In genomic region chr9:50803055-50803671, GRCm38 (mm10) we compare ENCODE assay signal across 17 mouse cellular contexts. TPM values are rescaled to one million over a fixed set of nuclear protein-coding genes. Genes with fewer than 3 reads are reported as not detected.
DNase-seq lines count a peak whose midpoint lies in the region; ATAC-seq and TF ChIP-seq lines count a peak whose summit lies in the region.
"Had no signal": no experiment of that assay in that cellular context is flagged by ENCODE, and none has a peak within 500 bp of the region (broad histone marks: within the 10 kb centered on the region; RNA-seq: fewer than 3 reads in every experiment).

No protein-coding gene starts in this region.

- H3K9ac ChIP-seq in heart, embryonic 13.5 days: no peak overlapping the region
- H3K9ac ChIP-seq in liver, embryonic 13.5 days: peak overlapping the region; percentile 61
- no peak overlapping the region for H3K9ac ChIP-seq in hindbrain, postnatal 0 days (replicated peaks; ENCODE audit: low read length)
- H3K9ac ChIP-seq: forebrain, embryonic 13.5 days; neural tube, embryonic 15.5 days had no signal

- DNase-seq in heart, adult 9 months (ENCODE audit: low spot score in 2 of 2): no peak
- peak; percentile 62 for DNase-seq in c-Kit-negative CD71-positive TER-119-positive erythroid progenitor cells, embryonic 14.5 days (ENCODE audit: low read depth, low spot score)
- peak; percentile 82 for DNase-seq in liver, embryonic 13.5 days
- peak; percentile 77 to 84 for DNase-seq in spleen, postnatal 4 days (ENCODE audit: low spot score in 2 of 2)
- DNase-seq in urinary bladder, postnatal 14 days (ENCODE audit: low spot score): no peak
- no peak for DNase-seq in forebrain, embryonic 10.5 days (ENCODE audit: extremely low spot score, low spot score)
- no peak for DNase-seq in hindbrain, postnatal 0 days (ENCODE audit: low spot score)
- DNase-seq: B cell, adult 2 months; gastrocnemius, postnatal 14 days; heart, postnatal 4 days; kidney, adult 2 months; thymus, adult 2 months had no signal

- peak; percentile 73; the same call in 1 of the 2 replicates for ATAC-seq in heart, embryonic 13.5 days (ENCODE audit: extremely low read depth, insufficient number of reproducible peaks, low FRiP score, low TSS enrichment)
- ATAC-seq in liver, embryonic 13.5 days (ENCODE audit: low read depth): peak; percentile 99
- ATAC-seq in hindbrain, postnatal 0 days: no peak
- ATAC-seq: forebrain, embryonic 13.5 days had no signal

- H3K4me1 ChIP-seq in heart, embryonic 13.5 days: no peaks in the 10 kb centered on the region
- peaks cover 56% of the 10 kb centered on the region for H3K4me1 ChIP-seq in liver, embryonic 13.5 days (replicated peaks)
- no peaks in the 10 kb centered on the region for H3K4me1 ChIP-seq in forebrain, embryonic 10.5 days
- no peaks in the 10 kb centered on the region for H3K4me1 ChIP-seq in hindbrain, postnatal 0 days (ENCODE audit: insufficient read depth, low read length)
- H3K4me1 ChIP-seq: forebrain, embryonic 13.5 days; neural tube, embryonic 15.5 days had no signal

- no peak overlapping the region for H3K27ac ChIP-seq in heart, embryonic 13.5 days (replicated peaks)
- H3K27ac ChIP-seq in liver, embryonic 13.5 days: peak overlapping the region; percentile 92
- no peak overlapping the region for H3K27ac ChIP-seq in forebrain, embryonic 10.5 days
- no peak overlapping the region for H3K27ac ChIP-seq in hindbrain, postnatal 0 days
- H3K27ac ChIP-seq: forebrain, embryonic 13.5 days; macrophage; neural tube, embryonic 15.5 days had no signal

- no peaks in the 10 kb centered on the region for H3K9me3 ChIP-seq in heart, embryonic 13.5 days
- H3K9me3 ChIP-seq in liver, embryonic 13.5 days (replicated peaks): no peaks in the 10 kb centered on the region
- H3K9me3 ChIP-seq in forebrain, embryonic 10.5 days: no peaks in the 10 kb centered on the region
- no peaks in the 10 kb centered on the region for H3K9me3 ChIP-seq in hindbrain, postnatal 0 days (ENCODE audit: low read length)
- H3K9me3 ChIP-seq: forebrain, embryonic 13.5 days; neural tube, embryonic 15.5 days had no signal

- H3K4me3 ChIP-seq in heart, embryonic 13.5 days: no peak overlapping the region
- no peak overlapping the region; the same call in 1 of the 2 replicates for H3K4me3 ChIP-seq in liver, embryonic 13.5 days (replicated peaks)
- H3K4me3 ChIP-seq in forebrain, embryonic 10.5 days: no peak overlapping the region
- no peak overlapping the region for H3K4me3 ChIP-seq in hindbrain, postnatal 0 days (ENCODE audit: low read length)
- H3K4me3 ChIP-seq: forebrain, embryonic 13.5 days; neural tube, embryonic 15.5 days had no signal

- no peak for TF ChIP-seq CTCF in hindbrain, postnatal 0 days (IDR thresholded peaks at IDR 0.05; ENCODE audit: low read depth)

- H3K27me3 ChIP-seq in heart, embryonic 13.5 days (replicated peaks): no peaks in the 10 kb centered on the region
- H3K27me3 ChIP-seq in liver, embryonic 13.5 days: no peaks in the 10 kb centered on the region
- H3K27me3 ChIP-seq in forebrain, embryonic 10.5 days (ENCODE audit: poor library complexity, severe bottlenecking): no peaks in the 10 kb centered on the region
- no peaks in the 10 kb centered on the region for H3K27me3 ChIP-seq in hindbrain, postnatal 0 days (ENCODE audit: insufficient read depth, low read length)
- H3K27me3 ChIP-seq: forebrain, embryonic 13.5 days; neural tube, embryonic 15.5 days had no signal

- H3K36me3 ChIP-seq in heart, embryonic 13.5 days: peaks cover 88% of the 10 kb centered on the region
- peaks cover 53% of the 10 kb centered on the region for H3K36me3 ChIP-seq in liver, embryonic 13.5 days
- H3K36me3 ChIP-seq in forebrain, embryonic 10.5 days (replicated peaks): peaks cover 85% of the 10 kb centered on the region
- H3K36me3 ChIP-seq in hindbrain, postnatal 0 days (ENCODE audit: insufficient read depth, low read length): peaks cover 47% of the 10 kb centered on the region

- H3K4me2 ChIP-seq in heart, embryonic 13.5 days: no peak overlapping the region
- H3K4me2 ChIP-seq in liver, embryonic 13.5 days: peak overlapping the region; percentile 48
- H3K4me2 ChIP-seq in hindbrain, postnatal 0 days (ENCODE audit: low read depth, low read length): no peak overlapping the region
- H3K4me2 ChIP-seq: forebrain, embryonic 13.5 days; neural tube, embryonic 15.5 days had no signal

- WGBS in heart, embryonic 13.5 days: 76% methylated on average over 7 of the region's 7 CpGs
- WGBS in liver, embryonic 13.5 days (ENCODE audit: insufficient replicate concordance): 37% methylated on average over 7 of the region's 7 CpGs
- WGBS in forebrain, embryonic 10.5 days: 89% methylated on average over 7 of the region's 7 CpGs
- WGBS in hindbrain, postnatal 0 days: 92% methylated on average over 7 of the region's 7 CpGs

RNA-seq across cellular contexts. Expression of gene 1110032A03Rik, which starts 27.8 kb away (rescaled TPM):
- polyA plus RNA-seq in heart, embryonic 13.5 days (2015; fragmentation: Nextera tagmentation; extraction: Ambion mirVana): 24.5 and 25.9 TPM in 2 replicates
- 13.4 and 14.6 TPM in 2 replicates for polyA plus RNA-seq in liver, embryonic 13.5 days (2015; fragmentation: Nextera tagmentation; extraction: Ambion mirVana)
- polyA plus RNA-seq in forebrain, embryonic 10.5 days (2016; fragmentation: Nextera tagmentation; extraction: Ambion mirVana): 23.2 and 24.7 TPM in 2 replicates
- total RNA-seq in hindbrain, postnatal 0 days (2014; rRNA removed): 39.1 and 42.3 TPM in 2 replicates
- polyA plus RNA-seq in hindbrain, postnatal 0 days (2015; fragmentation: Nextera tagmentation; extraction: Ambion mirVana): 66.2 and 75.0 TPM in 2 replicates

RNA-seq across cellular contexts. Expression of gene Alg9, which starts 28.3 kb away (rescaled TPM):
- polyA plus RNA-seq in heart, embryonic 13.5 days (2015; fragmentation: Nextera tagmentation; extraction: Ambion mirVana): 27.3 and 31.9 TPM in 2 replicates
- 15.9 and 17.5 TPM in 2 replicates for polyA plus RNA-seq in liver, embryonic 13.5 days (2015; fragmentation: Nextera tagmentation; extraction: Ambion mirVana)
- polyA plus RNA-seq in forebrain, embryonic 10.5 days (2016; fragmentation: Nextera tagmentation; extraction: Ambion mirVana): 35.0 and 36.9 TPM in 2 replicates
- 92.7 and 94.0 TPM in 2 replicates for total RNA-seq in hindbrain, postnatal 0 days (2014; rRNA removed)
- polyA plus RNA-seq in hindbrain, postnatal 0 days (2015; fragmentation: Nextera tagmentation; extraction: Ambion mirVana): 46.4 and 49.9 TPM in 2 replicates

RNA-seq across cellular contexts. Expression of gene Fdxacb1, which starts 35.1 kb away (rescaled TPM):
- 8.2 and 8.5 TPM in 2 replicates for polyA plus RNA-seq in heart, embryonic 13.5 days (2015; fragmentation: Nextera tagmentation; extraction: Ambion mirVana)
- 11.8 and 13.2 TPM in 2 replicates for polyA plus RNA-seq in liver, embryonic 13.5 days (2015; fragmentation: Nextera tagmentation; extraction: Ambion mirVana)
- 12.2 and 14.5 TPM in 2 replicates for polyA plus RNA-seq in forebrain, embryonic 10.5 days (2016; fragmentation: Nextera tagmentation; extraction: Ambion mirVana)
- 8.9 and 11.7 TPM in 2 replicates for total RNA-seq in hindbrain, postnatal 0 days (2014; rRNA removed)
- polyA plus RNA-seq in hindbrain, postnatal 0 days (2015; fragmentation: Nextera tagmentation; extraction: Ambion mirVana): 9.6 and 12.0 TPM in 2 replicates

RNA-seq across cellular contexts. Expression of gene Ppp2r1b, which starts 41.9 kb away (rescaled TPM):
- 46.3 and 48.6 TPM in 2 replicates for polyA plus RNA-seq in heart, embryonic 13.5 days (2015; fragmentation: Nextera tagmentation; extraction: Ambion mirVana)
- polyA plus RNA-seq in liver, embryonic 13.5 days (2015; fragmentation: Nextera tagmentation; extraction: Ambion mirVana): 97.1 and 117 TPM in 2 replicates
- 170 and 171 TPM in 2 replicates for polyA plus RNA-seq in forebrain, embryonic 10.5 days (2016; fragmentation: Nextera tagmentation; extraction: Ambion mirVana)
- 18.8 and 23.5 TPM in 2 replicates for total RNA-seq in hindbrain, postnatal 0 days (2014; rRNA removed)
- polyA plus RNA-seq in hindbrain, postnatal 0 days (2015; fragmentation: Nextera tagmentation; extraction: Ambion mirVana): 31.4 and 32.8 TPM in 2 replicates

RNA-seq across cellular contexts. Expression of gene Hspb2, which starts 51.0 kb away (rescaled TPM):
- 260 and 319 TPM in 2 replicates for polyA plus RNA-seq in heart, embryonic 13.5 days (2015; fragmentation: Nextera tagmentation; extraction: Ambion mirVana)
- 1.4 TPM in 2 replicates for polyA plus RNA-seq in liver, embryonic 13.5 days (2015; fragmentation: Nextera tagmentation; extraction: Ambion mirVana)
- polyA plus RNA-seq in forebrain, embryonic 10.5 days (2016; fragmentation: Nextera tagmentation; extraction: Ambion mirVana): 0.69 and 1.1 TPM in 2 replicates
- 5.4 TPM in 1 of 2 replicates, not detected in the other for total RNA-seq in hindbrain, postnatal 0 days (2014; rRNA removed)
- 2.2 and 2.9 TPM in 2 replicates for polyA plus RNA-seq in hindbrain, postnatal 0 days (2015; fragmentation: Nextera tagmentation; extraction: Ambion mirVana)
- total RNA-seq: MEL had no signal
- polyA plus RNA-seq: forebrain, embryonic 13.5 days; macrophage had no signal

Comparison
In these comparisons a context has a peak if more than half of its experiments do, and no peak if none do; other contexts are left out.
1. DNase-seq: peak in c-Kit-negative CD71-positive TER-119-positive erythroid progenitor cells, embryonic 14.5 days (single experiment), liver, embryonic 13.5 days (single experiment) and spleen, postnatal 4 days (2 of 2); none in heart, adult 9 months (0 of 2), urinary bladder, postnatal 14 days (single experiment), forebrain, embryonic 10.5 days (single experiment) and hindbrain, postnatal 0 days (single experiment).